Mouse (Mus musculus): ENCODE results near the gene Tmem260.

- no peak for TF ChIP-seq CTCF (IDR thresholded peaks at IDR 0.05; ENCODE audit: low read depth, low read length)
- TF ChIP-seq GATA2 (IDR thresholded peaks at IDR 0.05; ENCODE audit: borderline replicate concordance, low read depth, low read length), result no peak
- TF ChIP-seq TAL1 (conservative IDR thresholded peaks at IDR 0.05; ENCODE audit: low read depth, low read length), result no peak
- no peak for TF ChIP-seq GATA1 (IDR thresholded peaks at IDR 0.05; ENCODE audit: borderline replicate concordance, low read length)
These were observed 56.6 kb downstream of the Tmem260 start for GRCm38 (mm10) chr14:48502573-48502972.

Measured in G1E (cell line).